Mouse (Mus musculus) stomach, postnatal 0 days (tissue): ENCODE data around the gene Rmnd5a.
"Not testable (repeated sequence)": the region's sequence is repeated elsewhere in the genome, so short reads cannot be mapped to it uniquely, and the experiment has no call there.

Experiments
- CTCF ChIP-seq: IDR thresholded peaks from 2 replicates; pipeline ENCODE4 v1.5.1; 2016; ENCODE audit warnings: antibody characterized with exemption, low read depth, mild to moderate bottlenecking, moderate library complexity
- EP300 ChIP-seq: optimal IDR thresholded peaks from 2 replicates; pipeline ENCODE3; 2016; ENCODE audit warnings: antibody characterized with exemption

GRCm38 (mm10) chr6:71478816-71479568 lies 38.6 kb upstream of the Rmnd5a start:
- not testable (repeated sequence) for TF ChIP-seq EP300, CTCF
